In genomic region chr11:101465869-101466551, GRCm38 (mm10) we compare ENCODE assay signal across 8 mouse cellular contexts. TPM values are rescaled to one million over a fixed set of nuclear protein-coding genes. Genes with fewer than 3 reads are reported as not detected.
DNase-seq lines count a peak whose midpoint lies in the region; ATAC-seq lines count a peak whose summit lies in the region.

Gene Vat1, minus strand, starts transcription at chr11:101466230.

- H3K36me3 ChIP-seq in embryonic facial prominence, embryonic 12.5 days = 0 out of 2 replicates have a peak, but pooled peaks cover 7% of the 10 kb centered on the region
- 0 out of 2 replicates have a peak, but pooled peaks cover 2% of the 10 kb centered on the region for H3K36me3 ChIP-seq in heart, embryonic 11.5 days (ENCODE audit: control insufficient read depth, insufficient read depth, low read length)
- peaks cover 16% of the 10 kb centered on the region for H3K36me3 ChIP-seq in kidney, embryonic 15.5 days
- peaks cover 13% of the 10 kb centered on the region for H3K36me3 ChIP-seq in liver, embryonic 12.5 days

- WGBS in embryonic facial prominence, embryonic 12.5 days = 2% methylated on average over 60 of the region's 60 CpGs
- WGBS in heart, embryonic 11.5 days (ENCODE audit: insufficient replicate concordance) = 1% methylated on average over 58 of the region's 60 CpGs
- 2% methylated on average over 60 of the region's 60 CpGs for WGBS in kidney, embryonic 15.5 days
- under 1% methylated on average over 59 of the region's 60 CpGs for WGBS in liver, embryonic 12.5 days (ENCODE audit: insufficient replicate concordance)

- DNase-seq in left cerebral cortex, adult 18-20 months (ENCODE audit: low spot score in 2 of 2) = peak; percentile 48 to 67
- no peak for DNase-seq in left cerebral cortex, adult 11 months (ENCODE audit: low spot score)
- DNase-seq in naive thymus-derived CD4-positive, alpha-beta T cell, adult 2 months (ENCODE audit: low read depth) = peak; percentile 71
- peak; percentile 58 to 80 for DNase-seq in spleen, postnatal 4 days (ENCODE audit: low spot score in 2 of 2)

- peak within 1 kb of the TSS; percentile 71 for H3K9ac ChIP-seq in embryonic facial prominence, embryonic 12.5 days
- peak within 1 kb of the TSS; percentile 84 for H3K9ac ChIP-seq in heart, embryonic 11.5 days (ENCODE audit: low read depth, low read length)
- H3K9ac ChIP-seq in kidney, embryonic 15.5 days = peak within 1 kb of the TSS; percentile 75
- H3K9ac ChIP-seq in liver, embryonic 12.5 days = peak within 1 kb of the TSS; percentile 69

- peak within 1 kb of the TSS; percentile 73 for H3K4me3 ChIP-seq in embryonic facial prominence, embryonic 12.5 days
- peak within 1 kb of the TSS; percentile 61 for H3K4me3 ChIP-seq in heart, embryonic 11.5 days (ENCODE audit: low read depth, low read length)
- peak within 1 kb of the TSS; percentile 86 for H3K4me3 ChIP-seq in kidney, embryonic 15.5 days (replicated peaks)
- H3K4me3 ChIP-seq in liver, embryonic 12.5 days = peak within 1 kb of the TSS; percentile 71

- H3K9me3 ChIP-seq in embryonic facial prominence, embryonic 12.5 days = no peaks in the 10 kb centered on the region
- no peaks in the 10 kb centered on the region for H3K9me3 ChIP-seq in heart, embryonic 11.5 days (replicated peaks; ENCODE audit: control insufficient read depth, low read length)
- H3K9me3 ChIP-seq in kidney, embryonic 15.5 days (replicated peaks) = no peaks in the 10 kb centered on the region
- no peaks in the 10 kb centered on the region for H3K9me3 ChIP-seq in liver, embryonic 12.5 days (replicated peaks)

- peak within 1 kb of the TSS; percentile 66 for H3K27ac ChIP-seq in embryonic facial prominence, embryonic 12.5 days
- H3K27ac ChIP-seq in heart, embryonic 11.5 days (ENCODE audit: low read depth, low read length) = peak within 1 kb of the TSS; percentile 81
- peak within 1 kb of the TSS; percentile 91 for H3K27ac ChIP-seq in kidney, embryonic 15.5 days
- H3K27ac ChIP-seq in liver, embryonic 12.5 days = peak within 1 kb of the TSS; percentile 63

- no peak for ATAC-seq in embryonic facial prominence, embryonic 12.5 days (ENCODE audit: insufficient number of reproducible peaks, insufficient read depth, low FRiP score, low TSS enrichment)
- peak; percentile 58 for ATAC-seq in heart, embryonic 11.5 days (replicated peaks; ENCODE audit: insufficient number of reproducible peaks, low FRiP score, low TSS enrichment)
- peak; percentile 53 for ATAC-seq in kidney, embryonic 15.5 days (replicated peaks; ENCODE audit: low FRiP score)
- peak; percentile 66 for ATAC-seq in liver, embryonic 12.5 days

- H3K4me1 ChIP-seq in embryonic facial prominence, embryonic 12.5 days = peaks cover 30% of the 10 kb centered on the region
- H3K4me1 ChIP-seq in heart, embryonic 11.5 days (ENCODE audit: control insufficient read depth, insufficient read depth, low read length) = peaks cover 34% of the 10 kb centered on the region
- H3K4me1 ChIP-seq in kidney, embryonic 15.5 days = peaks cover 66% of the 10 kb centered on the region
- H3K4me1 ChIP-seq in liver, embryonic 12.5 days = peaks cover 72% of the 10 kb centered on the region

- H3K4me2 ChIP-seq in embryonic facial prominence, embryonic 12.5 days (replicated peaks) = peak within 1 kb of the TSS; percentile 94
- peak within 1 kb of the TSS; percentile 98 for H3K4me2 ChIP-seq in heart, embryonic 11.5 days
- peak within 1 kb of the TSS; percentile 99 for H3K4me2 ChIP-seq in kidney, embryonic 15.5 days
- peak within 1 kb of the TSS; percentile 100 for H3K4me2 ChIP-seq in liver, embryonic 12.5 days

- peaks cover 7% of the 10 kb centered on the region; the same call in 1 of the 2 replicates for H3K27me3 ChIP-seq in embryonic facial prominence, embryonic 12.5 days
- no peaks in the 10 kb centered on the region for H3K27me3 ChIP-seq in heart, embryonic 11.5 days (ENCODE audit: control insufficient read depth, insufficient read depth, low read length)
- H3K27me3 ChIP-seq in kidney, embryonic 15.5 days = no peaks in the 10 kb centered on the region
- peaks cover 66% of the 10 kb centered on the region for H3K27me3 ChIP-seq in liver, embryonic 12.5 days (replicated peaks)

RNA-seq across cellular contexts. Expression of gene Vat1, which starts in this region (rescaled TPM):
- 10 to 100 TPM; 37.9 to 44.5 TPM for total RNA-seq in left cerebral cortex, adult 18-20 months (2021)
- 32.2 and 35.4 TPM in 2 replicates for polyA plus RNA-seq in embryonic facial prominence, embryonic 12.5 days (2016; fragmentation: Nextera tagmentation; extraction: Ambion mirVana)
- polyA plus RNA-seq in heart, embryonic 11.5 days (2014; fragmentation: Nextera tagmentation; extraction: Ambion mirVana) = 26.5 and 31.7 TPM in 2 replicates
- 31.8 and 37.5 TPM in 2 replicates for polyA plus RNA-seq in kidney, embryonic 15.5 days (2015; fragmentation: Nextera tagmentation; extraction: Ambion mirVana)
- polyA plus RNA-seq in liver, embryonic 12.5 days (2016; fragmentation: Nextera tagmentation; extraction: Ambion mirVana) = 11.8 and 12.2 TPM in 2 replicates
